Mouse (Mus musculus): ENCODE measurements around the gene Hibch. TPM values are rescaled to one million over a fixed set of nuclear protein-coding genes. Genes with fewer than 3 reads are reported as not detected.
A peak's percentile ranks its signal among the peaks of the same experiment; 100 is the strongest.

Hibch gene
- polyA plus RNA-seq, 1 experiment from 2014 or later, result 23.4 TPM

GRCm38 (mm10) chr1:52934494-52934893, 89.8 kb downstream of the Hibch start:
- 74% methylated on average over 5 of the region's 5 CpGs for WGBS
- Histone ChIP-seq H3K9ac (ENCODE audit: low read depth, low read length) (no peak overlapping the region), H3K36me3 (ENCODE audit: control insufficient read depth, insufficient read depth, low read length) (no peaks in the 10 kb centered on the region), H3K4me3 (ENCODE audit: low read length) (no peak overlapping the region), H3K4me1 (ENCODE audit: control insufficient read depth, insufficient read depth, low read length) (no peaks in the 10 kb centered on the region), H3K9me3 (ENCODE audit: control insufficient read depth, low read length) (peaks cover 6% of the 10 kb centered on the region), H3K27me3 (ENCODE audit: control insufficient read depth, insufficient read depth, low read length) (no peaks in the 10 kb centered on the region), H3K27ac (ENCODE audit: low read depth, low read length) (no peak overlapping the region), H3K4me2 (replicated peaks; ENCODE audit: low read depth, low read length) (no peak overlapping the region)
- ATAC-seq (ENCODE audit: low FRiP score, low TSS enrichment), result no peak

DNA sequence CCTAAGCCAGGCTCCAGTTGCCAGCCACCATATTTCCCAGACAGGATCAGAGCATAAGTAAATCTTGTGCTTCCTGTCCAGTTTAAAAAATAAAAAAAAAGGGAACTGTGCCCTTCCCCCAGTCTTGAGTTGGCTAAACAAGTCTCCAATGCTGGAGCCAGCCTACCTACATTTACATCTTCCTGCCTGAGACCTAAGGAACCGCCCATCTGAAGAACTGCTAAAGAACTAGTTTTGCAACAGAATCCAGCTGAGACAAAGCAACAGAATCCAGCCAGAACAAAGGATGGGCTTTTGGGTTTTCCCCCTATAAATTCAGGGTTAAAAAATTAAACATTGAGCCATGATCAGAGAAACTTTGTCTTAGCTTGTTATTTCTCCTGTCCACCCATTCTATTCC, 94.3 kb downstream of the Hibch start:
- peaks cover 6% of the 10 kb centered on the region for H3K9me3 ChIP-seq (ENCODE audit: control insufficient read depth, low read length)
- ATAC-seq (ENCODE audit: low FRiP score, low TSS enrichment), result no peak
- no peak overlapping the region for H3K4me2 ChIP-seq (replicated peaks; ENCODE audit: low read depth, low read length)
- H3K9ac ChIP-seq (ENCODE audit: low read depth, low read length), result no peak overlapping the region
- no peaks in the 10 kb centered on the region for H3K27me3 ChIP-seq (ENCODE audit: control insufficient read depth, insufficient read depth, low read length)
- WGBS, result 90% methylated on average over 1 of the region's 1 CpGs
- no peaks in the 10 kb centered on the region for H3K36me3 ChIP-seq (ENCODE audit: control insufficient read depth, insufficient read depth, low read length)
- no peak overlapping the region for H3K4me3 ChIP-seq (ENCODE audit: low read length)
- no peak overlapping the region for H3K27ac ChIP-seq (ENCODE audit: low read depth, low read length)
- no peaks in the 10 kb centered on the region for H3K4me1 ChIP-seq (ENCODE audit: control insufficient read depth, insufficient read depth, low read length)

DNA sequence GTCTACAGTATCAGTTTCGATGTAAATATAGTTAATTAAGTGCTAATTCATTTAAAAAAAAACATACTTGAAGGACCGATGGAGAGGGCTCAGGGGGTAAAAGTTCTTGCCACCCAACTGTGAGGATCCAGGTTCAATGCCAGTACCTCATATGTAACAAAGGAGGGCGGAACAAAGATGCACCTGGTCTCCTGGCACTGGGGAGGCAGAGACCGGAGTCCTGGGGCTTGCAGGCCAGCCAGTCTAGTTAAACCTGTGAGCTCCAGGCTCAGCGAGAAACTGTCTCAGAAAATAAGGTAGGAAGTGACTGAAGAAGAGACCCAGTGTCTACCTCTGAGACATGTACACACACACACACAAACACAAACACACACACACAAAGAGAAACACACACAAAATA, 103.2 kb downstream of the Hibch start:
- H3K9ac ChIP-seq (ENCODE audit: low read depth, low read length), result no peak overlapping the region
- 89% methylated on average over 5 of the region's 5 CpGs for WGBS
- ATAC-seq (ENCODE audit: low FRiP score, low TSS enrichment), result no peak
- no peaks in the 10 kb centered on the region for H3K36me3 ChIP-seq (ENCODE audit: control insufficient read depth, insufficient read depth, low read length)
- no peaks in the 10 kb centered on the region for H3K4me1 ChIP-seq (ENCODE audit: control insufficient read depth, insufficient read depth, low read length)
- H3K27ac ChIP-seq (ENCODE audit: low read depth, low read length), result no peak overlapping the region
- H3K9me3 ChIP-seq (ENCODE audit: control insufficient read depth, low read length), result no peaks in the 10 kb centered on the region
- H3K4me3 ChIP-seq (ENCODE audit: low read length), result no peak overlapping the region
- H3K27me3 ChIP-seq (ENCODE audit: control insufficient read depth, insufficient read depth, low read length), result peaks cover 3% of the 10 kb centered on the region; the same call in 1 of the 2 replicates
- no peak overlapping the region for H3K4me2 ChIP-seq (replicated peaks; ENCODE audit: low read depth, low read length)

DNA sequence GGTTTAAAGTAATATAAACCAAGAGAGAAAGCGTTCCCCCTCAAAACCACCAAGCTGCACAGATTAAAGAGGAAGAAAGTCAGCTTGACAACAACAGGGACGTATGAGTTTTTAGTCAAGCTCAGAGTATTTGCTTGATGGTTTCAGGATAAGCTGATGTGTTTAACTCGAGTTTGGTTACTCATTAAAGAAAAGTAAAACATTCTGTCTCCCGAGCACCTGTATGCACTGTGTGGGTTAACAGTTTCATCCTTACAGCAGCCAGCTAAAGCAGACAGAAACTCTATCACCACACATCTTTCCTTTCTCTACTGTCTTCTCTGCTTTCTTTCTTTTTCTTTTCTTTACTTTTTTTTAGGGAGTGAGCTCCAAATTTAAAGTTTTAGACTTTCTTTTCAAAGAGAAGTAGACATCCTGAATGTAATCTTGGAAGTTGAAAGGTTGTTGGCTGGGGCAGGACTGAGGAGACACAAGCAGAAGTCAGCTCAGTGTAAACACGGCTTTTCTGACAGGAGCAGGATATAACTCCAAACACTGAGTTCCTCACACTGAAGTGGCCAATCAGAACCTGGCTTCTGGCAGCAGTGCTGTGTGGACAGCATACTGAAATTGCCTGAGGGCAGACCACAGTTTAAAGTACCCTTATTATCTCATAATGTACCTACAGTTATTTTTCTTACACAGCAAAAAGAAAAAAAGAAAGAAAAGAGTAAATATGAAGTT, 106.6 kb downstream of the Hibch start:
- Histone ChIP-seq H3K4me2 (replicated peaks; ENCODE audit: low read depth, low read length) (peak overlapping the region; percentile 8; the same call in 1 of the 2 replicates), H3K4me3 (ENCODE audit: low read length) (no peak overlapping the region)
- ATAC-seq (ENCODE audit: low FRiP score, low TSS enrichment), result no peak

GRCm38 (mm10) chr1:52952143-52952542, 107.4 kb downstream of the Hibch start:
- no peak for ATAC-seq (ENCODE audit: low FRiP score, low TSS enrichment)
- peak overlapping the region; percentile 94 for H3K4me2 ChIP-seq (replicated peaks; ENCODE audit: low read depth, low read length)
- WGBS, result 4% methylated on average over 5 of the region's 5 CpGs

More for the DNA sequence above, 106.6 kb downstream of the Hibch start:
- Histone ChIP-seq H3K9me3 (ENCODE audit: control insufficient read depth, low read length) (no peaks in the 10 kb centered on the region), H3K9ac (ENCODE audit: low read depth, low read length) (no peak overlapping the region), H3K4me1 (ENCODE audit: control insufficient read depth, insufficient read depth, low read length) (no peaks in the 10 kb centered on the region), H3K27ac (ENCODE audit: low read depth, low read length) (peak overlapping the region; percentile 47; the same call in 1 of the 2 replicates), H3K36me3 (ENCODE audit: control insufficient read depth, insufficient read depth, low read length) (no peaks in the 10 kb centered on the region), H3K27me3 (ENCODE audit: control insufficient read depth, insufficient read depth, low read length) (peaks cover 4% of the 10 kb centered on the region; the same call in 1 of the 2 replicates)
- 47% methylated on average over 5 of the region's 5 CpGs for WGBS

DNA sequence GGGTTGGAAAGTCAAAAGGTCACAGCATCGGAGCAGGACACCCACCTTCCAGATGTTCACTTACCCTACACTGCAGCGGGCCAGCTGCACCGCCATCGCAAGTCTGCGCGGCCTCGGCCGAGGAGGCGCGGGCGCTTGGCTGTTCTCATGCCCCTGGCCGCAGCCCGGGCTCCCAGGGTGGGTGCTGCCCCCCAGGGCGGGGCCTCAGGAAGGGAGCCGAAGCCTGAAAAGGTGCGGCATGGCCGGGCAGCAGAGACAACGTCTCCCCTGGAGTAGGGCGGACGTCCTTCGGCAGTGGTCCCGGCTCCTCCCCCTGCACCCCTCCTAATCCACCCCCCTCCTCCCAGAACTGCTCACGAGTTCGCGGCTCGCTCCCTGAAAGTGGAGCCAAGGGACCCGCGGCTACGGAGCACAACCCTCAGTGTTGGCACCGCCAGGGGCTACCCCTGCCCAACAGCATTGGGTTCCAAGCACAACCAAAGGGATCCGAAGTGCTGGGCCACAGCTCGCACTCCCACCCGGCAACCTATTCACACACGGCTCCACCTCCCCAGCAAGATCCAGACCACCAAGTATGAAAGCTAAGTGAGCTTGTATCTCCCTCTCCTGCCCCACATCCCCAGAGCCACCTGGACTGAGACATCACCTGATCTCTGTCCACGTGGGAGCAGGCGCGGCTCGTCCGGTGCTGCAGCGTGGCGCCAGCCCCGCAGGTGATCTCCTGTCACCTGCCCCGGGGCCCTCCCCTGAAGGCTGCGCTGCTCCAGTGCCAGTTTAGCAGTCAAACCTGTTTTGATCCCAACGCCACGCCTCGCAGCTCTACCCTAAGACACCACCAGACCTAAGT, 108.0 kb downstream of the Hibch start:
- Histone ChIP-seq H3K36me3 (ENCODE audit: control insufficient read depth, insufficient read depth, low read length) (no peaks in the 10 kb centered on the region), H3K4me3 (ENCODE audit: low read length) (peak overlapping the region; percentile 54), H3K9ac (ENCODE audit: low read depth, low read length) (peak overlapping the region; percentile 57), H3K4me1 (ENCODE audit: control insufficient read depth, insufficient read depth, low read length) (no peaks in the 10 kb centered on the region), H3K27ac (ENCODE audit: low read depth, low read length) (no peak overlapping the region), H3K4me2 (replicated peaks; ENCODE audit: low read depth, low read length) (peak overlapping the region; percentile 94), H3K27me3 (ENCODE audit: control insufficient read depth, insufficient read depth, low read length) (peaks cover 4% of the 10 kb centered on the region; the same call in 1 of the 2 replicates), H3K9me3 (ENCODE audit: control insufficient read depth, low read length) (no peaks in the 10 kb centered on the region)
- ATAC-seq (ENCODE audit: low FRiP score, low TSS enrichment), result peak; percentile 79
- under 1% methylated on average over 47 of the region's 47 CpGs for WGBS

More at GRCm38 (mm10) chr1:52952143-52952542, 107.4 kb downstream of the Hibch start:
- Histone ChIP-seq H3K4me1 (ENCODE audit: control insufficient read depth, insufficient read depth, low read length) (no peaks in the 10 kb centered on the region), H3K27me3 (ENCODE audit: control insufficient read depth, insufficient read depth, low read length) (peaks cover 4% of the 10 kb centered on the region; the same call in 1 of the 2 replicates), H3K36me3 (ENCODE audit: control insufficient read depth, insufficient read depth, low read length) (no peaks in the 10 kb centered on the region), H3K27ac (ENCODE audit: low read depth, low read length) (no peak overlapping the region), H3K9ac (ENCODE audit: low read depth, low read length) (peak overlapping the region; percentile 57), H3K4me3 (ENCODE audit: low read length) (peak overlapping the region; percentile 54), H3K9me3 (ENCODE audit: control insufficient read depth, low read length) (no peaks in the 10 kb centered on the region)

GRCm38 (mm10) chr1:52953548-52953947, 108.8 kb downstream of the Hibch start:
- H3K27me3 ChIP-seq (ENCODE audit: control insufficient read depth, insufficient read depth, low read length), result peaks cover 4% of the 10 kb centered on the region; the same call in 1 of the 2 replicates
- H3K27ac ChIP-seq (ENCODE audit: low read depth, low read length), result no peak overlapping the region
- peak overlapping the region; percentile 54; the same call in 1 of the 2 replicates for H3K4me3 ChIP-seq (ENCODE audit: low read length)
- WGBS, result 13% methylated on average over 3 of the region's 4 CpGs
- H3K4me1 ChIP-seq (ENCODE audit: control insufficient read depth, insufficient read depth, low read length), result no peaks in the 10 kb centered on the region
- no peaks in the 10 kb centered on the region for H3K36me3 ChIP-seq (ENCODE audit: control insufficient read depth, insufficient read depth, low read length)
- H3K9me3 ChIP-seq (ENCODE audit: control insufficient read depth, low read length), result no peaks in the 10 kb centered on the region
- ATAC-seq (ENCODE audit: low FRiP score, low TSS enrichment), result no peak
- peak overlapping the region; percentile 94; the same call in 1 of the 2 replicates for H3K4me2 ChIP-seq (replicated peaks; ENCODE audit: low read depth, low read length)
- H3K9ac ChIP-seq (ENCODE audit: low read depth, low read length), result no peak overlapping the region

DNA sequence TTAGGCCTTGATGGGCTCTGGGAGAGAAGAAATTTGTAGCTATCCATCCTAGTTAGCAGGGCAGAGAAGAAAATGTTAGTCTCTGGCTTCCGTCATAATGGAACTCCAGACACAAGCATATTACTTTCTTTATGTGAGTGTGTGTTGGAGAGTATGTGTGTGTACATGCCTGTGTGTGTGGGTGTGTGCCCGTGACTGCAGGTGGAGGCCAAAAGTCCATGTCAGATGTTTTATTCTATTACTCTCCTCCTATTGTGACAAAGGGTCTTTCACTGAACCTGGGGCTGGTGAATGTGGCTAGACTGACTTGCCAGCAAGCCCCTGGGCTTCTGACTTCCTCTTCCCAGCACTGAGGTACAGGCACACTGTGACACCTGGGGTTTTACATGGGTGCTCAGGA, 109.7 kb downstream of the Hibch start:
- Histone ChIP-seq H3K9me3 (ENCODE audit: control insufficient read depth, low read length) (no peaks in the 10 kb centered on the region), H3K9ac (ENCODE audit: low read depth, low read length) (no peak overlapping the region), H3K36me3 (ENCODE audit: control insufficient read depth, insufficient read depth, low read length) (no peaks in the 10 kb centered on the region), H3K27me3 (ENCODE audit: control insufficient read depth, insufficient read depth, low read length) (peaks cover 4% of the 10 kb centered on the region; the same call in 1 of the 2 replicates), H3K4me3 (ENCODE audit: low read length) (no peak overlapping the region), H3K27ac (ENCODE audit: low read depth, low read length) (no peak overlapping the region), H3K4me1 (ENCODE audit: control insufficient read depth, insufficient read depth, low read length) (no peaks in the 10 kb centered on the region), H3K4me2 (replicated peaks; ENCODE audit: low read depth, low read length) (no peak overlapping the region)
- no peak for ATAC-seq (ENCODE audit: low FRiP score, low TSS enrichment)
- 87% methylated on average over 2 of the region's 2 CpGs for WGBS

Data from kidney, embryonic 14.5 days (tissue).